Comparison of ENCODE assay signal across 9 mouse cellular contexts in genomic region chr16:13820771-13821170, GRCm38 (mm10). TPM values are rescaled to one million over a fixed set of nuclear protein-coding genes. Genes with fewer than 3 reads are reported as not detected.
DNase-seq lines count a peak whose midpoint lies in the region; ATAC-seq lines count a peak whose summit lies in the region.
"Had no signal": no experiment of that assay in that cellular context is flagged by ENCODE, and none has a peak within 500 bp of the region (broad histone marks: within the 10 kb centered on the region; RNA-seq: fewer than 3 reads in every experiment).

No protein-coding gene starts in this region.

- H3K9ac ChIP-seq in limb, embryonic 12.5 days (replicated peaks) = no peak overlapping the region
- no peak overlapping the region for H3K9ac ChIP-seq in forebrain, embryonic 15.5 days (replicated peaks)
- no peak overlapping the region for H3K9ac ChIP-seq in midbrain, embryonic 16.5 days (ENCODE audit: low read depth, low read length)

- peaks cover 23% of the 10 kb centered on the region for H3K4me1 ChIP-seq in limb, embryonic 12.5 days (replicated peaks)
- peaks cover 17% of the 10 kb centered on the region for H3K4me1 ChIP-seq in limb, embryonic 10.5 days
- peaks cover 20% of the 10 kb centered on the region for H3K4me1 ChIP-seq in forebrain, embryonic 15.5 days
- peaks cover 20% of the 10 kb centered on the region for H3K4me1 ChIP-seq in midbrain, embryonic 16.5 days (ENCODE audit: control insufficient read depth, insufficient read depth, low read length)

- H3K9me3 ChIP-seq in limb, embryonic 12.5 days = peaks cover 4% of the 10 kb centered on the region; the same call in 1 of the 2 replicates
- H3K9me3 ChIP-seq in limb, embryonic 10.5 days (replicated peaks) = no peaks in the 10 kb centered on the region
- H3K9me3 ChIP-seq in forebrain, embryonic 15.5 days = no peaks in the 10 kb centered on the region
- no peaks in the 10 kb centered on the region for H3K9me3 ChIP-seq in midbrain, embryonic 16.5 days (replicated peaks; ENCODE audit: control insufficient read depth, low read length, poor library complexity, severe bottlenecking)

- peak; percentile 28 for DNase-seq in cerebellum, adult 9-11 months
- DNase-seq in cerebellum, adult 18-20 months = no peak
- no peak for DNase-seq in limb, embryonic 10.5 days (ENCODE audit: low spot score)
- DNase-seq in adipocyte (ENCODE audit: low spot score) = no peak
- DNase-seq in left cerebral cortex, postnatal 4 days = no peak
- DNase-seq: adrenal gland, adult 8-10 months had no signal

- WGBS in limb, embryonic 12.5 days = 96% methylated on average over 5 of the region's 5 CpGs
- 94% methylated on average over 5 of the region's 5 CpGs for WGBS in limb, embryonic 10.5 days
- 97% methylated on average over 5 of the region's 5 CpGs for WGBS in forebrain, embryonic 15.5 days
- 96% methylated on average over 5 of the region's 5 CpGs for WGBS in midbrain, embryonic 16.5 days

- no peak overlapping the region for H3K27ac ChIP-seq in limb, embryonic 12.5 days
- H3K27ac ChIP-seq in limb, embryonic 10.5 days = no peak overlapping the region
- H3K27ac ChIP-seq in forebrain, embryonic 15.5 days (replicated peaks) = no peak overlapping the region
- H3K27ac ChIP-seq in midbrain, embryonic 16.5 days (ENCODE audit: low read length) = no peak overlapping the region

- H3K4me2 ChIP-seq in limb, embryonic 12.5 days = 0 out of 2 replicates have a peak overlapping the region, but pooled peaks have one; percentile 61
- H3K4me2 ChIP-seq in forebrain, embryonic 15.5 days (replicated peaks) = no peak overlapping the region; the same call in 1 of the 2 replicates
- peak overlapping the region; percentile 73 for H3K4me2 ChIP-seq in midbrain, embryonic 16.5 days (ENCODE audit: low read length)

- H3K4me3 ChIP-seq in limb, embryonic 12.5 days (replicated peaks) = no peak overlapping the region
- H3K4me3 ChIP-seq in limb, embryonic 10.5 days = no peak overlapping the region
- peak overlapping the region; percentile 78 for H3K4me3 ChIP-seq in forebrain, embryonic 15.5 days
- H3K4me3 ChIP-seq in midbrain, embryonic 16.5 days (ENCODE audit: low read depth, low read length) = no peak overlapping the region

- H3K36me3 ChIP-seq in limb, embryonic 12.5 days = peaks cover 17% of the 10 kb centered on the region
- H3K36me3 ChIP-seq in limb, embryonic 10.5 days = peaks cover 25% of the 10 kb centered on the region
- H3K36me3 ChIP-seq in forebrain, embryonic 15.5 days = peaks cover 6% of the 10 kb centered on the region
- no peaks in the 10 kb centered on the region for H3K36me3 ChIP-seq in midbrain, embryonic 16.5 days (ENCODE audit: control insufficient read depth, insufficient read depth, low read length)

- intact Hi-C loops in left cerebral cortex, postnatal 4 days (cut with DNase I) = no loop called here

- no peak for ATAC-seq in limb, embryonic 12.5 days (ENCODE audit: insufficient number of reproducible peaks, insufficient read depth, low FRiP score, low TSS enrichment, low read depth)
- ATAC-seq in forebrain, embryonic 15.5 days (replicated peaks) = no peak
- no peak for ATAC-seq in midbrain, embryonic 16.5 days

- no peaks in the 10 kb centered on the region for H3K27me3 ChIP-seq in limb, embryonic 12.5 days
- no peaks in the 10 kb centered on the region for H3K27me3 ChIP-seq in limb, embryonic 10.5 days (ENCODE audit: low read depth, poor library complexity, severe bottlenecking)
- no peaks in the 10 kb centered on the region for H3K27me3 ChIP-seq in forebrain, embryonic 15.5 days
- no peaks in the 10 kb centered on the region for H3K27me3 ChIP-seq in midbrain, embryonic 16.5 days (ENCODE audit: control insufficient read depth, insufficient read depth, low read depth, low read length)

RNA-seq across cellular contexts. Expression of gene Ntan1, which starts 2.1 kb away (rescaled TPM):
- polyA plus RNA-seq in limb, embryonic 12.5 days (2016; fragmentation: Nextera tagmentation; extraction: Ambion mirVana) = 183 and 184 TPM in 2 replicates
- 110 and 144 TPM in 2 replicates for polyA plus RNA-seq in limb, embryonic 10.5 days (2016; fragmentation: Nextera tagmentation; extraction: Ambion mirVana)
- 217 and 234 TPM in 2 replicates for polyA plus RNA-seq in forebrain, embryonic 15.5 days (2015; fragmentation: Nextera tagmentation; extraction: Ambion mirVana)
- polyA plus RNA-seq in midbrain, embryonic 16.5 days (2015; fragmentation: Nextera tagmentation; extraction: Ambion mirVana) = 209 and 214 TPM in 2 replicates
- 100 to 1,000 TPM; 107 to 109 TPM for total RNA-seq in left cerebral cortex, postnatal 4 days (2021)

RNA-seq across cellular contexts. Expression of gene Rrn3, which starts 40.3 kb away (rescaled TPM):
- polyA plus RNA-seq in limb, embryonic 12.5 days (2016; fragmentation: Nextera tagmentation; extraction: Ambion mirVana) = 75.8 and 82.8 TPM in 2 replicates
- 89.8 and 92.9 TPM in 2 replicates for polyA plus RNA-seq in limb, embryonic 10.5 days (2016; fragmentation: Nextera tagmentation; extraction: Ambion mirVana)
- 108 and 110 TPM in 2 replicates for polyA plus RNA-seq in forebrain, embryonic 15.5 days (2015; fragmentation: Nextera tagmentation; extraction: Ambion mirVana)
- 88.3 and 96.1 TPM in 2 replicates for polyA plus RNA-seq in midbrain, embryonic 16.5 days (2015; fragmentation: Nextera tagmentation; extraction: Ambion mirVana)
- total RNA-seq in left cerebral cortex, postnatal 4 days (2021) = 10 to 100 TPM; 52.6 to 56.6 TPM
